Mouse (Mus musculus) G1E-ER4 (cell line): Measurements from ENCODE around the gene Olfr12. TPM values are rescaled to one million over a fixed set of nuclear protein-coding genes. Genes with fewer than 3 reads are reported as not detected.

Source experiments
- GATA1 ChIP-seq: IDR thresholded peaks from one replicate; pipeline ENCODE4 v1.8.0; 2012; ENCODE audit warnings: low read length, inconsistent platforms
- polyA plus RNA-seq: library from polyadenylated mRNA; stranded (reverse); fragments of >175 nt; gene quantifications from 2 replicates; pipeline ENCODE4 v1.2.3, GENCODE M21; 2012

Olfr12 gene
- polyA plus RNA-seq, 1 experiment: not detected

DNA sequence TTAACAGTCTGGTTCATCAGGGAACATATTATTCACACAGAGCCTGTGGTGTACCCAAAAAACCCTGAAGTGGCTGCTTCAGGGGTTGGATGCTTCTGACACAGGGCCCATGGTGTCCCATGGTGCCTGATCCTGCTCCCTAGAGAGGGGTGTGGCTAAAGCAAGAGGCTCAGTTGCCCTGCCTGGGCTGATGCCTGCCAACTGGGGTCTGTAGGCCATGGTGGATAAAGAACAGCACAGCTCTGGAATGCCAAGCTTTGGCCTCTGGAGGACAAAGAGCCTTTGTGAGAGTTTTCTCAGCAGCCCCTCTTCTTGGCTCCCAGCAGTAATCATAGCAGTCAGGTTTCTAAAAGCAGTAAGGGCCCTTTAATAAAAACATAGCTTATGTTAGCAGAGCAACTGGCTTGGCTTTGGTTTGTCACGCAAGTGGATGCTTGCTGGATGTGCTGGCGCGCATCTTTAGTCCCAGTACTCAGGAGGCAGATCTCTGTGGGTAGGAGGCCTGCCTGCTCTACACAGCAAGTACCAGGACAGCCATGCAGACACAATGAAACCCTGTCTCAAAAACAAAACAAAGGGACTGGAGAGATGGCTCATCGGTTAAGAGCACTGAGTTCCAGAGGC lies 17.5 kb downstream of the Olfr12 start:
- TF ChIP-seq GATA1: no peak

DNA sequence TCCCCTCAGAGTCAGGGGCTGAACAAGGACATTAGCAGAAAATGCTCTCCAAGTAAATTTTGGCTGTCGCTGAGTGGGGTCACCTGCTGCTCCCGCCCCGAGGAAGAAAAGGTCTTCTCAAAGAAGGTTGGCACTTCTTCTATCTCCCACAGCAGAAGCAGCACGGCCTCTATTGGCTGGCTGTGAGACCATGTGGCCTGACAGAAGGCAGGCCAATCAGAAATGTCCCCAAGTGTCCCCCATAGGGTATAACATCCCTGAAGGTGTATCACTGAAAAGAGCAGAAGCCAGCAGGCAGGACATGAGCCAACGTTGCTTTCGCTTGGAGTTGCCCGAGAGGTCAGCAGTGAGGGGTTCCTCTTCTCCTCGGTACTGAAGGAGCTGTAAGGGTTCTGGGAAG lies 18.4 kb downstream of the Olfr12 start:
- TF ChIP-seq GATA1: no peak

DNA sequence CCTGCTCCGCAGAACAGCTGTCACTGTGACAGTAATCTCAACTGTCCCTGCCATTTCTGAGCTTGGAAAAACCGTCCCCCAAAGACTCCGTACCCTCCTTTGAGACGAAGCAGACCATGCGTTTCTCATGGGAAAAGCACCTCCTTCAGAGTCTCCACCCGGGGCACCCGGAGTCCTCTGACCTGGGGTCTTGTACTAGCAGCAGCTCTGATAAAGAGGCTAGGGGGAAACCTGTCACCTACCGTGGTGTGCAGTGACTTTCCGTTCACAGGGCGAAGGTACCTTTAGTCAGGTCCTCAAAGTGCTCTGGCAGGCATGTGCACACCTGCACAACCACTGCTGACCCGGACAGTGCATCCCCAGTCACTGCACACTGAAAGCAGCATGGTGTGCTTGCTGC lies 19.1 kb downstream of the Olfr12 start:
- no peak for TF ChIP-seq GATA1

DNA sequence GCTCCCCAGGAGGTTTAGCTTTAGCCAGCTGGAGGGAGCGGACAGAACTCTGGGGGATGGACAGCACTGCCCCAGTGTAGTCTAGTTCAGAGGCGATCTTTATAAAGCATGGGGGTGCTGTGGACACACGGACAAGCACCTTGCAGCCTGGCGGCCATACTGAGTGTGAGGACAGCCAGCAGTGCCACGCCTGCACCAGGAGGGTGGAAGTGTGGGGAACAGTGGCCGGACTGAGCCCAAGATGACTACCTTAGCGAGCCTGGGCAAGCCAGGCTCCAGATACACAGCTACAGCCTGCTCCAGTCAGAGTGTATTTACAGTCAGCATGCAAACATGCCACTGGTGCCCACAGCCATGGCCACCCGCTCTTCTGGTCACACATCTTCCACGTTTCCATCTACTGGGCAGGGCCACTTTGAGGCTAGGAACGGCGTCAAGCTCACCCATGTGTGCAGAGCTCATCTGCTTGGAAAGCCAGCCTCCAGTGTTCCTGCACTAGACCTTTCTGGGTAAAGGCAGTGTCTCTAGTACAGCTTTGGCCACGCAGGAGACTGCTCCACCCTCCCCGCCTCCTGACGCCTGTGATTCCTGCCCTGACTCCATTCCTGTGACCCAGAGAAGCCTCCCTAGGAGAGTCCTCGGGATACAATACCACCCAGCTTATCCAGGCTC lies 20.0 kb downstream of the Olfr12 start:
- TF ChIP-seq GATA1: no peak

DNA sequence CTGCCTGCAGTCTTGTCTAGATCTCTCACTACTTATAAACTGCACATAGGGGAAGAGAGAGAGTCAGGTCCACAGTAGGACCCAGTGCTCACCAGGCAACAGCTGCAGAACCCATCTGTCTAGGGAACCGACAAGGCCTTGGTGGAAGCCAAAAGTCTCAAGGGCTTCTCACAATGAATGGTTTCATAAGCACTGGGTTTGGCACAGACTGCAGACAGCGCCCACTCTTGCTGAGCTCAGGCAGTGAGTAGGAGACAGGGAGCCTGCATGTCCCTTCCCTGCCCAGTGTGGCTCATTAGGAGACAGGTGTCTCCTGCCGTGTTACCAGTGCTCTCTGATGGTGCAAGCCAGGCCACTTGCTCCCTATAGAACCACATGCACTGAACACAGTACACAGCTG lies 20.6 kb downstream of the Olfr12 start:
- no peak for TF ChIP-seq GATA1

DNA sequence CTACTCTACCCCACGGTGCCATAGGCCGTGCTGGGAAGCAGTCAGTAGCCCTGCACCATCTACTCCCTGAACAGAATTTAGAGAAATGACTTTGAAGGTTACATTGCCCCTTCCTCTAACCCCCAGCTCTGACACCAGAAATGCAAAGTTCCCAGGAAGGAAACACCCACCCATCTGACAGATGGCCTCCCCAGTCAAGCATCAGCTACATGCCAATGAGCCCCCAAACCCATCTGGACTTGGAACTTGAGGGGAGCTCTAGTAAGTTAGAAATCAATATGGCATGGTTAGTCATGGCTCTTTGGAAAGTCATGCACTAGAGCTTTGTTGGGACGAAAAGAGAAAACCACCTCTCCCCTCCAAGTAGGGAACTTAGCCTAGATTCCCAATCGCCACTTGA lies 21.1 kb downstream of the Olfr12 start:
- TF ChIP-seq GATA1: no peak

DNA sequence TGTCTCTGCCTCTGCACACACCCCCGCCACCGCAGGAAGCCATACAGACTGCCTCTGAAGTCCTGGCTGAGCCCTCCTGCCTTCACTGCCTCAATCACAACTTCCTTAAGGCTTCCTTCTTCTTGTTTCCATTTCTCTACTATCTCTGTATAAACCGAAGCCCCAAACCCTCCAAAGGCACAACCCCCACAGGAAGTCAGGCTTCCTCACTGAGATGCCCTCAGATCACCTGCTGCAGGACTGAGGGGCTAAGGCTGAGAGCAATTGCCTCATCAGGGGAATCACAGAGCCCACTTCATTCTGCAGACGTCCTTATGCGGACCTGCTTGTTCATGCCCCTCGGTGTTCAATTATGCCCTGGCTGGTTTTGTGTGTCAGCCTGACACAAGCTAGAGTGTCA lies 22.8 kb downstream of the Olfr12 start:
- no peak for TF ChIP-seq GATA1

DNA sequence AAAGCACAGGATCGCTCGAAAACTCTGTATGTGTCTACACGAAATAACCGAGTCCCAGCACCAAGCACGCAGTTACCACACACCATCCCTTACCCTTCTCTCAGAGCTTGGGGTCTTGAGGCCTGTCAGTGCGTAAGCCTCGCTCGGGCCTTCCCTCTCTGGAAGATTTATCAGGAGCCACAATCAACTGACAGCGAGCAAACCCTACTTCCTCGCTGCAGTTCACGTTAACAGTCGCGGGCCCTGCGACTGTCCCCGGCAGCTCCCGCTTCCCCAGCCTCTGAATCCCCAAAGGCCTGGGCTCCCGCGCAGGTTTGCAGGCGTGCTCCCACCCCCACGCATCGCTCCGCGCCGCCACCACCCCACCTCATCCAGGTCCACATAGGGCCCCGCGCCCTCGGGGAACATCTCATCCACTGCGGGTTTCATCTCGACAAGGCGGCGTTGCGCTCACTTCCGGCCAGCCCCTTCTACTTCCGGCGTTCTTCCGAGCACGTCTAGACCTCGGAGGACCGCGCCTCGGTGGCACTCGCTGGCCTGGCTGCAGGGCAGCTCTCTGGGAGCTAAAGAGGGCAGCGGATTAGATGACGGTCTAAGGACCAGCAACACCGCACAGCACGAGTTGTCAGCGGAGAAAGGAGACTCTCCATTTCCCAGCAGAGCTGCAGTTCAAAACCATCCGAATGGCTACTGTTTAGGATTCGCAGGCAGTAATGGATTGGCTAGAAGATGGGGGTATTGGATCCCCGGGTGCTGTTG lies 24.1 kb downstream of the Olfr12 start, which contains the start of gene Cops9:
Gene Cops9 (minus strand): TSS at position 472 of the 759 bp plus-strand sequence.
- TF ChIP-seq GATA1: no peak

DNA sequence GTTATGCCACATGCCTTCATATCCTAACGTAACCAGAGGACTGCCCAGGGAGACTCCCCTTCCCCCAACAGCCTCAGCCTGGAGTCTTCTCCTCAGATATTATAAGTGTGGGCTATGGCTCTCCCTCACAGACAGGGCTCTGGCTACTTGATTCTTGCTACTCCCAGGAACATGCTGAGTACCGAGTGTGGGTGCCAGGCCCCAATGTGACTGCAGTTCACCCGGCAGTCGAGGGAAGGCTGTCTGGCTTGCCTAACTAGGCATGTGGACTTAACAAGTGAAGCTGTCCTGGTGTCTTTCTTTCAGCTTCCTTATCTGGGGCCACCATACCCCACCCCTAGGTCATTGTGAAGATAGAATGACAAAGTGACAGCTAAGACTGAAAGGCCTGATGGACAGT lies 26.1 kb downstream of the Olfr12 start:
- no peak for TF ChIP-seq GATA1

DNA sequence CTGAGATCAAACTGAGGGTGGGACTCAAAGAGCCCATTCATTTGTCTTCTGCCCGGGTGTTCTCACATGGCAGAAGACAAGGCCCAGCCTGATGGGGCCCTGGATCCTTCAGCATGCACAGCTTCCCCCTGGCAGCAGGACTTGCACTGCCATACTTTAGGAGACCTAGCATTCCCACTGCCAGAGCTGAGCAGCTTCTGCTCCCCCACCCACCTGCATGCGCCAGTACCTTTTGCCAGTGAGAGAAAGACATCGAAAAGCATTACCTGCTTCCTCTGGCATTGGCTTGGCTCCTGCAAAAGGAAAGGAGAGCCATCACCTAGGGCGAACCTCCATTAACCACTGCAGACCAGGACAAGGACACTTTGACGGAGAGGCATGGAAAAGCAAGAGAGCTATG lies 27.3 kb downstream of the Olfr12 start:
- no peak for TF ChIP-seq GATA1

DNA sequence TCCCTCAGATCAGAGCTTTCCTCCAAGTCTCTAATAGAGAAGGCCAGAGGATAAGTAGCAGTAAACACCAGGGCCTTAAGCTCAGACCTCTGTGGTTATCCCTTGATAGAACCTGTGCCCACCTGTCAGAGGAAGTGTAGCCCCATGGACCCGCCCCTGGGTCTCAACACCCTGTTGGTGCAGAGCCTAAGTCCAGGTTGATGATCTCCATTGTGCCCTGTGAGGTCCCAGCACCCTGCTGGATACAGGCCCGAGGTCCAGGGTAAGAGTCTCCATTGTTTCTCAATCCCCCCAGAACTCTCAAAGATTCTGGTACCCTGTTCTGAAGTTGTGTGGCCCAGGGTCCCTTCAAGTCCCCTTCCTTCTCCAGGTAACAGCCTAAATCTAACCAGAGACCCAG lies 28.5 kb downstream of the Olfr12 start:
- no peak for TF ChIP-seq GATA1

DNA sequence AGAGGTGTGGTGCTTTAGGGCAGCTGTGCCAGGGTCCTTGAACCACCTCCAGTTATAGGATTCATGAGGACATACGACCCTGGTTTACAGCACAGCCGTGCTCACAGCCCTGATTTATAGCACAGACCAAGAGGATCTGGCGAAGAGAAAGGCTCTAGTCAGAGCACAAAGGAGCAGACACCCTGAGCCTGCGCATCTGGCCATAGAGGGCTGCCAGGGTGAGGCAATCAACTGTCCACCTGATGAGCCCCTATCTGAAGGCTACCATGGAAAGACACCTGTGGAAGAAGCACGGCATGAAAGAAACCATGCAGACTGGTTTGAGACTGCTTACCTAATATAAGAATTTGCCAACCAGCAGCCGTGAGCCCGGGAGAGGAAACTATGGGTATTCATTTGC lies 29.0 kb downstream of the Olfr12 start:
- no peak for TF ChIP-seq GATA1

DNA sequence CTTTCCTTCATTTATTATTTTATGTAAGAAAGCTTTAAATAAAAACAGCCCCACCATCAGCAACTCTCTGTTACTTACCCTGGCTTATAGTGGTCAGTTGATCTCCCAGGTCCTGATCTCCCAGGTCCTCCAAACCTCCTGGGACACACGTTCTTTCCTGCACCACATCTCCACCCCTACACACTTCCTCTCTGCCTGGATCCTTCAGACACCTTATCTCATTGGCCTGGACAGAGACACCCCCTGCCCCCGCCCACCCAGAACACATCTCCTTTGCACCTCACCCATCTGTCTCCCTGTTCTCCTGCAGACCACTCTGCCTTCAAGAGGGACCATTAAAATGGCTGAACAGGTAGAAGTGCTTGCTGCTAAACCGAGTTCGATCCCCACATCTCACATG lies 29.4 kb downstream of the Olfr12 start:
- no peak for TF ChIP-seq GATA1

DNA sequence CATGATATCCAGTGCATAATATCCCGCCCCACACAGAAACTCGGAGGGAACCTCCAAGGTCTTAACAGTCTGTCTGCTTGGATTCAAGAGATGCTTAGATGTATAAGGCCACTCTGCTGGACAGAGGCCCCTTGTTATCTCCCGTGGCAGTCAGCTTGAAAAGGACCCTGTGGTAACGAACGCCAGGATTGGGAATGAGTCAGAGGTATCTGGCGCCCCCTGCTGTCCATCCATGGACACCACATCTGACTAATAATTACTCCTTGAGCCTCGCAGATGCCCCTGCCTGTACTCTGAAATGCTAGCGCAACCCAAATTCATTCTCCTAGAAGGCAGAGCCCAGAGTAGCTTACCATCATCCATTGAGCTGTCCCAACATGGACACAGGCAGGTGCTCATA lies 30.2 kb downstream of the Olfr12 start:
- TF ChIP-seq GATA1: no peak

DNA sequence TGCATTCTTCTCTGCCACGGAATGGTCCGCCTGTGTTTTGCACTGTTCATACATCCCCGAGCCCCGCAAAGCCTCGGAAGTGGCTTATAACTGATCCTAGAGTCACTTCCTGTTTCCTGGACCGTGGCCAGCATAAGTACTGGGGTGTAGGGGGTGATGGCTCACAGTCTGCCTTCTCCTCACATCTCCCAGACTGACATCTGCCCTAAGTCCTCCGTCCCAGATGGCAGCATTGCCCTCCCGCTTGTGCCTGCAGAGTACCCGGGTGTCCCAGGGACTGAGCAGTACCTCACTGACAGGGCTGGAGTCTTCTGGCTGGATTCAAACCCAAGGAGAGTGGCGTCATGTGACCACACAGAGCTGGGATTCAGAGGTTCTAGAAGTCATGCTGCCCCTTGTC lies 30.6 kb downstream of the Olfr12 start:
- TF ChIP-seq GATA1: no peak

DNA sequence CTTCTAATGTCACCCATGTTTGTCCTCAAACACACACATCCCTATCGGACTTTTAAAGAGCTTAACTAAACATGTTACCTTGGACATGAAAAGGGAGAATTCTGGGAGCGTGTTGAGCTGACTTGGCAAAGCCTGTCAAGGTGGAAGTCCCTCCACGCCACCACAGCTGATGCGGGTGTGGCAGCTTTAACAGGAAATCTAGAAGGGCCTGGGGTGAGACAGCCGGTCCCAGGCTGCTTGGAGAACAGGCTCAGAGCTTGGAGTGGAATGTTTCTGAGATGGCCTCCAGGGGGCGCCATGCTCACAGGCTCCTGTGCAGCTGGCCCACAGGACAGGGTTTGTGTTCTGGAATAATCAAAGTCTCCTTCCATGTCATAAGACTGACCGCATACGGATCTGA lies 31.1 kb downstream of the Olfr12 start, which contains the start of gene Otos:
Gene Otos (minus strand): TSS at position 169 of the 400 bp plus-strand sequence.
- no peak for TF ChIP-seq GATA1

DNA sequence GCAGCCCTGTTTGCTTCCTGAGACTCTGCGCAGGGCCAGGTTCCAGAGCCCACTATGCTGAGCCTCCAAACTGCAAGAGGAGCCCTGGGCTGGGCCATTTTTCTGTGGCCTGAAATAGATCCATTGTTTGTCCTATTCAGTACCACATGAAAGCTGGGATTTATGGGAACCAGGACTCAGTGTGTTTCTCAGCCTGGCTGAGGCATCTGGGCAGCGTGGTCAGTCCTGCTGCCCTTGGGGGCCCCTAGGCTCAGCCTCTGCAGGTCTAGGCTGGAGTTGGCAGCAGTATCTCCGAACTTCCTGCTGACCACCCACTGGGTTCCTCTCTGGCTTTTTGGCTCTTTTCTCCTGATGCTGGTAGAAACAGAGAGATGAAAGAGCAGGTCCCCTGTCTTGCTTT lies 33.9 kb downstream of the Olfr12 start:
- no peak for TF ChIP-seq GATA1

DNA sequence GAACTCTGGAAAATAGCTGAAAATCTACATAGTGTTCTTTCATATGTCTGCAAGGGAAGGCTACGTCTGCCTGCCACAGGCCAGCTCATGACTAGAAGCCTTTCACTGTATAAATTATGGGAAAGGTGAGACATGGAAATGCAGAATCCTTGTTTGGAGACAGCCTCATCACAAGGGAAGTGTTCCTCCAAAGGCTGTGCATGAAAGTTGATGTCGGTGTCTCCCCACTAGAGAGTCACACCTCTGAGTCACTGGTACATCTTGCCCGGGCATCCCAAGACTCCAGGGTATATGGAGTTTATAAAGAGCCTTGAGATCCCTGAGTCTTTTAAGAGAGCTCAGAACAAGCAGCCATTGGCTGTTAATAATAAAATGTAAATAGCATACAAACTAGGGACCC lies 35.6 kb downstream of the Olfr12 start:
- TF ChIP-seq GATA1: no peak
